Mouse (Mus musculus) 3134 (cell line): ENCODE measurements around the gene Tomm22.

Source experiments
- DNase-seq: peaks from one replicate; pipeline ENCODE4 v3.0.0-alpha.2; 2011; ENCODE audit warnings: low spot score; ENCODE audit not compliant: insufficient read length; ENCODE audit errors: extremely low read depth

Tomm22 gene

GRCm38 (mm10) chr15:79720267-79720666 is 49.6 kb downstream of the Tomm22 start:
- DNase-seq = no peak

GRCm38 (mm10) chr15:79720796-79721195 is 50.1 kb downstream of the Tomm22 start:
- DNase-seq = no peak
